Mouse (Mus musculus): ENCODE data around the gene Stk40.

DNA sequence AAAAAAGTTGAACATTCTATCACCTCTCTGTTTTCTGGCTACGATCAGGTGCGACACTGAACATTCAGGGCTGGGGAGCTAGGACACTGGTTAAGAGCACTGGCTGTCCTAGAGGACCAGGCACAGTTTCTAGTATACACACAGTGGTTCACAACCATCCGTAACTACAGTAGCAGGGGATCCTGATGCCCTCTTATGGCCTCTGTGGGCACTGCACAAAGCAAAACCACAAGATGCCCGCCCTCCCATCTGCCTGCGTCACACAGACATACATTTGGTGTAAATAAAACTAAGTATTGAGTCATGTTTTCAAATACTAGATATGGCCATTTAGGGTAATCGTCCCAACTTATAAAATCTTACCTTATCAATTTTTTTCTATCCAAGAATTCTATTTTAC lies 53.8 kb downstream of the Stk40 start:
- no peak for TF ChIP-seq CTCF (IDR thresholded peaks at IDR 0.05; ENCODE audit: borderline replicate concordance, insufficient read depth, low read length)
- TF ChIP-seq POLR2A (IDR thresholded peaks at IDR 0.05; ENCODE audit: low read depth, low read length) = no peak
